Mouse (Mus musculus) erythroblast, embryonic 14.5 days (primary cell): ENCODE data around the gene Svep1.

Experiments used
- GATA1 ChIP-seq: IDR thresholded peaks from 2 replicates; pipeline ENCODE4 v1.6.1; 2012; ENCODE audit warnings: low read length, inconsistent platforms, mixed read lengths
- TAL1 ChIP-seq: IDR thresholded peaks from 3 replicates; pipeline ENCODE4 v1.6.1; 2012; ENCODE audit warnings: low read length, inconsistent platforms, mixed read lengths

- TF ChIP-seq GATA1, result no peak
- no peak for TF ChIP-seq TAL1
These were observed 4.7 kb upstream of the Svep1 start for GRCm38 (mm10) chr4:58211374-58211773.
